Mouse (Mus musculus) 416B (cell line): Measurements from ENCODE around the gene Lin7a.
A peak's percentile ranks its signal among the peaks of the same experiment; 100 is the strongest.

Experiments used
- DNase-seq: peaks from one replicate; pipeline ENCODE4 v3.0.0; 2011; ENCODE audit warnings: low read depth

The Lin7a gene

DNA sequence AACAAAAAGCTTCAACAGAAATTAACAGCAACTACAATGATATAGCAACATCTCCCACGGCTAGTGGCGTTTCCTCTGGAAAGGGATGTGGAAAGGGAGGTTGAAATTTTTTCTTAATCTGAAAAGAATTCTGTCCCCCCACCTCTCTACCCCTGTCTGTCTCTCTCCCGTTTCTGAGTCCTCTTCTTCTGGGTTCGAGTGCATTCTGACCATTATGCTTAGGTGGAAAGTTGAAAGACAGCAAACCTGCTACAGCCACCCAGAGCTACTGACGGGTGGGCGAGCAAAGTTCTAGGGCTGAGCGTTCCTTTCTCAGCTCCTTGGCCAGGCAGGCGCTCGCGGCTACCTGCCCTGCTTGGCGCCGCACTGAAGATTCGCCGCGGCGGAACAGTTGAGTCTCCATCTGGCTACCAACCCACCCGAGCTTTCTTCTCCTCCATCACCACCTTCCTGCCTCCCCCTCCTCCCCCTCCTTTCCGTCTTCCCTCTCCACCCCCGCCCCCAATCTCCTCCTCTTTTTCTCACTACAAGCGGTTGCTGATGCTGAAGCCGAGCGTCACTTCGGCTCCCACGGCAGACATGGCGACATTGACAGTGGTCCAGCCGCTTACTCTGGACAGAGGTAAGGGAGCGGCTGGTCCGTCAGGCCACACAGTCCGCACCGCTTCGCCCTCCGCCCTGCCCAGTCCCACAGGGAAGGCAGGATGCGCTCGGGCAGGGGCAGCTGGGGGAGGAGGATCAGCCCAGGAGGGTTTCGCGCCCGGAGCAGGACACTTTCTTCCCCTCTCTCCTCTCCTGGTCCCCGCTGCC is at the start of gene Lin7a:
Gene Lin7a (plus strand): TSS at position 366 of the 810 bp plus-strand sequence.
- DNase-seq, result no peak

- no peak for DNase-seq
Observed at GRCm38 (mm10) chr10:107221726-107222125, 49.8 kb upstream of the Lin7a start.

GRCm38 (mm10) chr10:107222406-107223185 is 48.9 kb upstream of the Lin7a start:
- no peak for DNase-seq

DNA sequence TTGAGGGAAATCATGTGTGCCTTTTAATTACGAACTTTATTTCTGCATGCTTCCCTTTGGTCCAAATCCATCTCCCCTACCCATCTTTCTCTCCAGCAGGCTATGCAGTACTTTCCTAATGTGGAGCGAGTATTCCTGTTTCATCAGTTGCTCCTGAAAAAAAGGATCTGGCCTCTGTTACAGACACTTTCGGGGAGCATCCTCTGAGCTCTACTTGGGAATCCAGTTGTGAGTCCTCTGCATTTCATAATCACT is 48.4 kb upstream of the Lin7a start:
- no peak for DNase-seq

DNA sequence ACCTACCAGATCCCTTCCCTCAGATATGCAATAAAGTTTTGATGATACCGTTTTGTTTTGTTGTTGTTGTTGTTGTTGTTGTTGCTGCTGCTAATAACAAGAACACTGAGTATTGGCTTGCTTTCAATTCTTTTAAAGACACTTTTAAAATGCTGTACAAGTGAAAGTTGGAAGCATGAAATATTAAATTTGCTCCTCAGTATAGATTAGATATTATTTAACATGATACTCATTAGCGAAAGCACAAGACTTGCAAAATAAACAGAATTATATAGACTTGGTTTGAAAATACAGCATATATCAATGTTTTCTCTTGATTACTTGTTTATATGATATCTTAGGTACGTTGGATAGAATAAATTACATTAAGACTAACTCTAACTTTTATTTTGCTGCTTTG is 47.7 kb upstream of the Lin7a start:
- no peak for DNase-seq

- no peak for DNase-seq
Observed at GRCm38 (mm10) chr10:107224596-107225330, 46.7 kb upstream of the Lin7a start.

- DNase-seq, result no peak
Observed at GRCm38 (mm10) chr10:107225331-107225835, 46.1 kb upstream of the Lin7a start.

- DNase-seq, result no peak
Observed at GRCm38 (mm10) chr10:107225871-107226270, 45.6 kb upstream of the Lin7a start.

- DNase-seq, result no peak
Observed at GRCm38 (mm10) chr10:107227901-107228300, 43.6 kb upstream of the Lin7a start.

GRCm38 (mm10) chr10:107228776-107229175 is 42.7 kb upstream of the Lin7a start:
- no peak for DNase-seq

DNA sequence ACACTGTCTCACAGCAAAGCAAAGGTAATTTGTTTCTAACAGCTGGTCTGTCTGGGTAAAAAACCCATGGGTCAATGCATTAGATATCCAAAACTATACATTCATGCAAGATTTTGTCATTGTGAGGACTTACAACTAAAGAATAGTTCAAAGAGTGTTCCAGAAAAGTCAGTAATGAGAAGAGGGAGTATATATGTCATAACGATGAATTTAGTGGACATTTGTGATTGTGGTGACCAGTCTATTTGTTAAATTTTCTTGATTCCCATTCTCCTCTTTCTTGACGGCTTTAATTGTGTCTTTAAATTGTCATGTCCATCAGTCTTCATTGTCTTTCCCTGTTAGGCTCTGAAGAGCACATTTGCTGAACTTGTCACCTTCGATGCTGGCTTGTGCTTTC is 42.1 kb upstream of the Lin7a start:
- DNase-seq, result no peak

DNA sequence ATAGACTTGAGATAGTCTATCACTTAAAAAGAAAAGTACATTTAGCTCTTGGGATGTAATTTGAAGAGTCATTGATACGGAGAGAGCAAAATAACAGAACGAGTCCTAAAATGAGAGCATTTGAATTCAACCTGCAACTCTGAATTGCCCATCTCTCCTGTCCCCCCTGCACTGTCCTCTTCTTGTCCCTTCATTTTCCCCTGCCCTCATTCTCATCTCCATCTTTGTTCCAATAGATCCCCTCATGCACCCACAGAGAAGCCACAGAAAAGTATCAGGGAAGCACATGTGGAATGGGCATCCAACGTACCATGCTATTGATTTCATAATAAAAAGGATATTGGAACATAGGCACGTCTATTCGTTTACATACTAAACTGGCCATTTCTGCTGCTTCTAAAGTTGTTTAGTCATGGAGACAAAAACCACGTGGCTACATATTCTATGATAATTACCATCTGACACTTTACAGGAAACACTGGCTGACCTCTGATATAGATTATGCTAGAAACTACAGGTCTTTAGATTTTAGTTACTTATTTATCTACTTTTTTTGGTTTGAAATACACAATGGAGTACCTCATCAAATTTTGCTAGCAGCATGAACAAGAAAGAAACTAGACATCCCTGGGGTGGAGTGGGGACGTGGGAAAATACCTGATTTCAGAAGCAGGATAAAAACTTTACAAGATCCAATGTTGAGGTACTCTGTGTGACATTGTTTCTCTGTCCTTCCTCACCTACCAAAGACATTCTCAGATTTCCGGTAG is 41.2 kb upstream of the Lin7a start:
- DNase-seq, result no peak

- no peak for DNase-seq
Observed at GRCm38 (mm10) chr10:107230851-107231130, 40.7 kb upstream of the Lin7a start.

DNA sequence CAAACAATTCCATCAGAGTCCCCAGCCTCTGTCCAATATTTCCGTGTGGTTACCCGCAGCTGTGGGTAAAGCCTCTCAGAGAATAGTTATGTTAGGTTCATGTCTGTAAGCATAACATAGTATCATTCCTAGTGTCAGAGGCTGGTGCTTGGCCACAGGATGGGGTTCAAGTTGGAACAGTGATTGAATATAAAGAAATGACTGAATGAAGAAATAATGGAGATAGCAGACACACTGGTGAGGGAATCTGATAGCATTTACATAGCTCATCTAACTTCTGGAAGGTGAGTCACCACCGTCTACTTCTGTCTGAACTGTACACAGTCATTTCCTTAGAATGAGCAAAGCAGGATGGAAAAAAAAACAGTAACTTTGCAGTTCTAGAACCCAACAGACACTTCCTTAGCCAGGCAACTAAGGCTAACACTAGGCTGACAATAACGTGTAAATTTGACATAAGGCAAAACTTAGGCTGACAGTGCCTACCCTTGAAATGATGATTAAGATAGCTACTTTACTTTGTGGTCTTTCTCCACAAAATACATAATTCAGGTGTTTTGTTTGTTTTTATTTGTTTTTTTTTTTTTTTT is 40.0 kb upstream of the Lin7a start:
- DNase-seq, result peak; percentile 4

DNA sequence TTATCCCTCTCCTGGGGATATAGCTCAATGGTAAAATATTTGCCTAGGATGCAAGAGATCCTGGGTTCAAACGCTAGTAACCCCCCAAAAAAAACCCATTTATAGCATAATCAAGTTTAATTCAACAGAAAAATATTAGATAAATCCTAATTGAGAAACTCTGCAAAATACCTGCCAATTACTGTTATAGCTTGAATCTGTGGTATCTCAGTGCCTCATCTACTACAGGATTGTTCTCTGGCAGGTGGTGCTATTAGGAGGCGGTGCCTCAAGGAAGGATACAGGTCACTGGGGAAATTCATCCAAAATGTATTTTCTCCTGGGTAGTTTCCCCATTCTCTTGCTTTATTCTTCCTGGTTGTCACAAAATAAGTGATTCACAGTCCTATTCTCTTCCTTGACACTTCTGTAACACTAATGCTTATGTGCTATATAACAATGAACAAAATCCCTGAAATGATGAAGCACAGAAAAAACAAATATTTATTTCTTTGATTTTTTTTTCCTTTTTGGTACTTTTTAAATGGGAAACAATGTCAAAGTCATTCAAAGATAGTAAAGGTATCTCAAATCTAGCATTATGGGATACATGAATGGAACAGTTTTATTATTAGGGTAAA is 38.9 kb upstream of the Lin7a start:
- no peak for DNase-seq

DNA sequence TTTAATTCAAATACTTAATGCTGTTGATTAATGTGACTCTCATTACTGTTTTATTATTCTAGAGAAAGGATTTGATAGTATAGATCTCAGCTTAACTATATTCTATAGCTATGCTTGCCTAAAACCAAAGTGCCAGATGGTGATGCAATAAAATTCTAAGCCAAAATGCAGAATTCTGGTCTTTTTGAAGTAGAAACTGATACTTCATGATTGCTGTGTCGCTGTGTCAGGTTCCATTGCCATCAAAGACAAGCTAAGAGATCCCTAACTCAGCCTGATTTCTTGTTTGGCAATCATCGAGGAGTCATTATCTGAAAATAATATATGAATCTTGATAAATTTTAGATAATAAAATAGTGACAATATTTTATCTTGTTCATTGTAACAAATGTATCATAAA is 38.3 kb upstream of the Lin7a start:
- DNase-seq, result no peak

- DNase-seq, result no peak
Observed at GRCm38 (mm10) chr10:107233825-107234224, 37.7 kb upstream of the Lin7a start.

- DNase-seq, result no peak
Observed at GRCm38 (mm10) chr10:107234421-107235400, 36.8 kb upstream of the Lin7a start.

DNA sequence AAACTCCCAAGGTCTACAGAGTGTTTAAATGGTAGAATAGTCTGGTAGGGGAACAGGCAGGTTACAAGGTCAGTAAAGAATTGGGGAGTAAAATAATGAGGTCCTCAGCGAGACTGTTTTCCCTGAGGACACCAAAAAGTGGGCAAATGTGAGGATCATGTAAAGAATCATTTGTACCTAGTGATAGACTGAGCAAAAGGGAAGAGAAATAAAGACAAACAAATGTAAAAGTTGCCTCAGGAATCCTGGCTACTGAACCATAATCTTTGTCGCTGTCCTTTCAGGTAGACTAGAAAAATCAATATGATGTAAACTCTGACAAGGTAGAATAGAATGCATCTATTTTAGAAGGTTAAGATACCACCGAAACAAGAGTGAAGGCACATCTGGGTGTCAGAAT is 36.0 kb upstream of the Lin7a start:
- DNase-seq, result no peak

GRCm38 (mm10) chr10:107236211-107236610 is 35.3 kb upstream of the Lin7a start:
- DNase-seq, result no peak
